Mouse (Mus musculus): ENCODE results near the gene Vav2.

DNA sequence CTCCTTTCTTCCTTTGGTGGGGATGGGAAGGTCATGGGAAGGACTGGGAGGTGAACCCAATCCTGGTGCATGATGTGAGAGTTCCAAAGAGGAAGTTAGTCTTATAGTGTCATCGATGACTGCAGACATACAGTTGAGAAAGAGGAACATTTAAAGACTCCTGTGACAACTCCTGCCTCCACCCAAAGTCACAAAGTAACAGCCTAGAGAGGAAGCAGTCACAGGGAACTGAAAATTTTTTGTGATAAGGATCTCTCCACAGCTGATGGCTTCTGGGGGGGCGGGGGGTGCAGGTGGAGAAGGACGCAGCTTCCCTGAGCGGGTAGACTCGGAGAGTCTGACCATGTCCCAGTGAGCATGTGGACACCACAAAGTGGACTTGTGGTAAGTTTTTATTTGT, 76.5 kb downstream of the Vav2 start:
- TF ChIP-seq POLR2A (IDR thresholded peaks at IDR 0.05; ENCODE audit: insufficient read depth, low read depth, low read length) (no peak), CTCF (IDR thresholded peaks at IDR 0.05) (no peak), EP300 (IDR thresholded peaks at IDR 0.05; ENCODE audit: insufficient read depth, low read depth, low read length) (no peak)
